Mouse (Mus musculus): ENCODE measurements around the gene Gm7324.
"Not testable (repeated sequence)": the region's sequence is repeated elsewhere in the genome, so short reads cannot be mapped to it uniquely, and the experiment has no call there.

The Gm7324 gene

GRCm38 (mm10) chr14:43697621-43698020, at the start of gene Gm7324:
Gene Gm7324 (plus strand): TSS chr14:43697828.
- not testable (repeated sequence) for DNase-seq

GRCm38 (mm10) chr14:43677099-43677498, 20.5 kb upstream of the Gm7324 start, which contains the start of gene Gm8165:
Gene Gm8165 (minus strand): TSS chr14:43677199.
- DNase-seq: not testable (repeated sequence)

- not testable (repeated sequence) for DNase-seq
These were observed 29.8 kb downstream of the Gm7324 start, which contains the start of gene Gm16506 for GRCm38 (mm10) chr14:43727385-43727784. Gene Gm16506 (minus strand): TSS chr14:43727485.

- DNase-seq: not testable (repeated sequence)
These were observed 49.9 kb downstream of the Gm7324 start, which contains the start of gene Gm6526 for GRCm38 (mm10) chr14:43747566-43747965. Gene Gm6526 (plus strand): TSS chr14:43747866.

Data from right cerebral cortex, adult 18-20 months (tissue).